Mouse (Mus musculus) E14TG2a.4 (cell line): ENCODE measurements at regions not wholly inside any gene's neighbourhood (a gene's known extent, or its start where the extent isn't known, plus 50 kb on each side); places are given as distances from the start of the nearest gene placed in this dataset.

ENCODE experiments used
- CTCF ChIP-seq: conservative IDR thresholded peaks from 2 replicates; pipeline ENCODE4 v1.5.1; 2014; ENCODE audit warnings: low read length
- NANOG ChIP-seq: IDR thresholded peaks from 2 replicates; pipeline ENCODE4 v1.6.1; 2014; ENCODE audit warnings: borderline replicate concordance, low read length, mixed read lengths

- TF ChIP-seq CTCF = no peak
- no peak for TF ChIP-seq NANOG
Observed at GRCm38 (mm10) chr13:112043524-112044246, 234.9 kb upstream of the Map3k1 start.
